Mouse (Mus musculus) A20 (cell line): ENCODE results near the gene Cdh23.

Experiments
- DNase-seq: peaks from one replicate; pipeline ENCODE4 v3.0.0-alpha.2; 2011; ENCODE audit warnings: low read depth, low spot score

Gene Cdh23

GRCm38 (mm10) chr10:60369405-60369804, 326.9 kb downstream of the Cdh23 start:
- DNase-seq: no peak

GRCm38 (mm10) chr10:60367904-60368303, 328.4 kb downstream of the Cdh23 start:
- no peak for DNase-seq

- DNase-seq: no peak
Observed at GRCm38 (mm10) chr10:60367145-60367544, 329.1 kb downstream of the Cdh23 start.

- DNase-seq: no peak
Observed at GRCm38 (mm10) chr10:60363426-60363825, 332.9 kb downstream of the Cdh23 start.

GRCm38 (mm10) chr10:60362310-60362628, 334.0 kb downstream of the Cdh23 start:
- no peak for DNase-seq

- DNase-seq: no peak
Observed at GRCm38 (mm10) chr10:60361615-60362309, 334.5 kb downstream of the Cdh23 start.

GRCm38 (mm10) chr10:60358776-60359175, 337.5 kb downstream of the Cdh23 start:
- DNase-seq: no peak

- no peak for DNase-seq
Observed at GRCm38 (mm10) chr10:60357901-60358300, 338.4 kb downstream of the Cdh23 start.

- DNase-seq: no peak
Observed at GRCm38 (mm10) chr10:60357441-60357840, 338.8 kb downstream of the Cdh23 start.

GRCm38 (mm10) chr10:60354881-60355677, 341.2 kb downstream of the Cdh23 start:
- DNase-seq: no peak

- no peak for DNase-seq
Observed at GRCm38 (mm10) chr10:60354003-60354325, 342.3 kb downstream of the Cdh23 start.

- DNase-seq: no peak
Observed at GRCm38 (mm10) chr10:60353241-60354002, 342.9 kb downstream of the Cdh23 start.

- peak; percentile 47 for DNase-seq
Observed at GRCm38 (mm10) chr10:60351761-60352455, 344.4 kb downstream of the Cdh23 start.

- no peak for DNase-seq
Observed at GRCm38 (mm10) chr10:60351248-60351647, 345.0 kb downstream of the Cdh23 start.

- DNase-seq: peak; percentile 94
Observed at GRCm38 (mm10) chr10:60350805-60351167, 345.5 kb downstream of the Cdh23 start.

GRCm38 (mm10) chr10:60350077-60350804, 346.0 kb downstream of the Cdh23 start:
- peak; percentile 11 for DNase-seq

GRCm38 (mm10) chr10:60349644-60350043, 346.6 kb downstream of the Cdh23 start:
- DNase-seq: no peak

GRCm38 (mm10) chr10:60349056-60349455, 347.2 kb downstream of the Cdh23 start:
- no peak for DNase-seq

- no peak for DNase-seq
Observed at GRCm38 (mm10) chr10:60347768-60348610, 348.3 kb downstream of the Cdh23 start.

GRCm38 (mm10) chr10:60346701-60347405, 349.4 kb downstream of the Cdh23 start, which contains the start of gene Vsir:
Gene Vsir (plus strand): TSS chr10:60346851.
- DNase-seq: peak; percentile 74
